Mouse (Mus musculus) embryonic facial prominence, embryonic 14.5 days (tissue): Measurements from ENCODE around the gene Fndc3a. TPM values are rescaled to one million over a fixed set of nuclear protein-coding genes. Genes with fewer than 3 reads are reported as not detected.

Experiments used
- polyA plus RNA-seq: library from polyadenylated mRNA; unstranded; fragments of >200 nt; fragmentation: Nextera tagmentation; extraction: Ambion mirVana; gene quantifications from 2 replicates; pipeline ENCODE4 v1.2.1, GENCODE M21; 2014

Gene Fndc3a
- polyA plus RNA-seq, 1 experiment from 2014 or later = 31.3 TPM

Other genes starting within 250 kb of the Fndc3a start
- 0.03 TPM in 1 of 2 replicates, not detected in the other for gene Gm9195, start 218.2 kb downstream of the Fndc3a start, polyA plus RNA-seq